Mouse (Mus musculus) stomach, postnatal 0 days (tissue): ENCODE measurements around the gene Cd300lg.

Experiments
- CTCF ChIP-seq: IDR thresholded peaks from 2 replicates; pipeline ENCODE4 v1.5.1; 2016; ENCODE audit warnings: antibody characterized with exemption, low read depth, mild to moderate bottlenecking, moderate library complexity
- EP300 ChIP-seq: optimal IDR thresholded peaks from 2 replicates; pipeline ENCODE3; 2016; ENCODE audit warnings: antibody characterized with exemption

GRCm38 (mm10) chr11:101998258-101998657, 43.1 kb upstream of the Cd300lg start:
- TF ChIP-seq CTCF (no peak), EP300 (no peak)
